Mouse (Mus musculus) induced T-regulatory cell, adult 2 months (primary cell): ENCODE measurements at regions not wholly inside any gene's neighbourhood (a gene's known extent, or its start where the extent isn't known, plus 50 kb on each side); places are given as distances from the start of the nearest gene placed in this dataset.
"Not testable (repeated sequence)": the region's sequence is repeated elsewhere in the genome, so short reads cannot be mapped to it uniquely, and the experiment has no call there.

Experiments used
- DNase-seq: peaks from one replicate; pipeline ENCODE4 v3.0.0-alpha.2; 2012; ENCODE audit warnings: low read depth

DNA sequence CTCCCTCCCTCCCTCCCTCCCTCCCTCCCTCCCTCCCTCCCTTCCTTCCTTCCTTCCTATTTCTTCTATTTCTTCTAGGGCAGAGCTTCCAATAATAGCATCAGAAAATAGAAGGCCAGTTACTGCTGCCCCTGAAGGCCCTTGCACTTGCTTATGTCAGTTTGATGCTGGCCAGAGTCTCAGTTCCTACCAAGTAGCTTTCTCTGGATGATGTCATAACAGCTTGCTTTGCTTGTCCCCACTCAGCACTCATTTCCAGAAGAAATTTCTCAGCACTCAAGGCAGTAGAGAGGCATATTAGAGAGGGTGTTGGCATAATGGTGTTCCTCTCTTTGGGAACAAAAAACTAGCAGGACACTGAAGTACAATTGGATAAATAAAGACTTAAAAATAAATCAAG, 811.6 kb upstream of the 4930444P10Rik start:
- no peak for DNase-seq

DNA sequence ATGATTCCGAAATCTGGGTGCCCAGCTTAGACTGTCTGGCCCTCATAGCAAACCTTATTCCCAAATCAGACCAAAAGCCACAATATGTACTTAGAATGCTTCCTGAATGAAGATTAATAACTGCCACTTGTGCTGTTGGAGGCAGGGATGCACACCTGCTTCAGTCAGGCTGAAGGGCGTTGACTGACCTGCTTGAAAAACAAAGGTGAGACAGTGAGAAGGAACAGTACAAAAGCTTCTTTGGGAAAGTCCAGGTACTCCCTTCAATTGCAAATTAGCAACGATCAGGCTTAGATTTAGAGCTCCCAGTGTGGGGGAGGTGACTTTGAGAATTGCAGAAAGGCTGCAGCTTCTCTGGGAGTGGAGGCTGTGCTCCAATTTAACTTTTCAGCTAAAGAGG, 775.3 kb upstream of the 4930444P10Rik start:
- not testable (repeated sequence) for DNase-seq

DNA sequence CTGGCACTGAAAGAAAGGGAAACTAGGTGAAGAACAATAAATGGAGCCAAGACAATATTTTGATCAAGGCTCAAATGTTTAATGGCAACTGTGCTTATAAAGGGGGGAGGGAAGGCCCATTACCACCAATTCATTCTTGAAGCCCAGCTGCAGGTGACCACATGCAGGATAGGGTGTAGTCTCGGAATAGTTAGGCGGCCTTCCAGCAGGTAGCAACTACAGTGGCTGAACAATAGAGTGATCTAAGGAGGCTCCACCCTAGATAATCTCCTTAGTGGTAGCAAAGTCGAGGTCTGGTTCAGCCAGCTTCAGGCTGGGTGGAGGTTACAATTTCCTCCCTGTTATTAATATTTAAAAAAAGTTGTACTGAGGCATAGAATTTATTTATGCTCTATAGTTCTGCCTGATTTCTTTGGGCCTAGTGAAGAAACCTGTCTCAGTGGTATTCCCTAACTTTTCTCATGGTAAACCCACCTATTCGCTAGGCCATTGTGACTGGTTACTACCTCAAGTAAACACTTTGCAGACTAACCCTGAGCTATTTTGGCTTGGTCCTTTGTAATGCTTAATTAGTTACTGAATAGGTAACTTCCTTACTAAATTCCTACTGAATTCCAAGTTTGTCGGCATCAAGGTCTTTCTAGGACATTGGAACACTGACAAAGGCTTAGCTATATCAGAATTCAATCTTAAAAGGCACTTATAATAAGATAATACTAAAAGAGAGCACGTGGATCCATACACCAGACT, 774.1 kb upstream of the 4930444P10Rik start:
- DNase-seq = not testable (repeated sequence)

DNA sequence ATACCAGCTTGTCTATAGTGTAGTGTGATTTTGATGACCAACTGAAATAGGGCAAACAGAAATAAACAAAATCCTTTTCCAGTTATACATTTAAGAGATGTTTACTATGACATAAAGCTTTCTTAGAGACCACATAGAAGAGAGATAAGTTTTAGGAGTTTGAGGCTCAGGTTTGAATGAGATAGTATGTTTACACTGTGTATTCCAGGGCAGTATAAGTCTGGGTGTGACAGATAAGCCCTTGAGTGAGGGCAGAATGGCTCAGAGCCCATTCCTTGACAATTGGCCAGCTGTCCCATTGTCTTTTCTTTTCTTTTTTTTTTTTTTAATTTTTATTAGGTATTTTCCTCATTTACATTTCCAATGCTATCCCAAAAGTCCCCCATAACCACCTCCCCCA, 744.0 kb upstream of the 4930444P10Rik start:
- no peak for DNase-seq

DNA sequence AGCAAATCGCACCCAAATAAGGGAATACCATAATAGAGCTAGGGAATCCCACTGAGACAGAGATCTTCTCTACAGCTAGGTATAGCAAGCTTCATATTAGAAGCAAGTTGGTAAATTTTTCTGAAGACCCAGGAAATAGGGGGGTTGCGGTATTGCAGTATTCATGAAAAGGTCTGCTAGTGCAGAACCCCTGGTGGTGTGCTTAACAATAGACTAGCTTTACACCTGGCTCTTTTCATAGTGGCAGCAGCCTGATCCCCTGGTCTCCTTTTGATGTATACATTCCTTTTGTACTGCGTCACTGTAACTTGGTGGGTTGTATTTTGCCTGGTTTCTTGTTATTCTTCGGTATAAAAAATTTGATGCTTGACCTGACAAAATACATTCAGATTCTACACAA, 731.6 kb upstream of the 4930444P10Rik start:
- DNase-seq = not testable (repeated sequence)

DNA sequence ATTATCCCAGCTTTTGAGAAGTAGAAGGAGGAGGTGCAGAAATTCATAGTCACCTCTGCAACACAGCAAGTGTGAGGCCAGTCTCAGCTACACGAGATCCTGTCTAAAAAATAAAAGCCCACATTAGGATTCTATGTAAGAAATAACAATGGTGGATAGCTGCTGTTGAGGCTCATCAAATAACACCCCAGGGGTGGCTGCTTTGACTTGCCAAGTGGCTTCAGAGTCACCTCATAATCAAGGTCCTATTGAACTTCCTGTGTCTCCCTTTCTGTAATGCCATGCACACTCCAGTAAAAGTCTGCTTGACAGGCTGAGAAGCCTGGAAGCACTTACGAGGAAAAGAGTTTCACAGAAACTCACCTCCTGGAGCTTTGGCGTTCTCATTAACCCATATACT, 730.9 kb upstream of the 4930444P10Rik start:
- no peak for DNase-seq

DNA sequence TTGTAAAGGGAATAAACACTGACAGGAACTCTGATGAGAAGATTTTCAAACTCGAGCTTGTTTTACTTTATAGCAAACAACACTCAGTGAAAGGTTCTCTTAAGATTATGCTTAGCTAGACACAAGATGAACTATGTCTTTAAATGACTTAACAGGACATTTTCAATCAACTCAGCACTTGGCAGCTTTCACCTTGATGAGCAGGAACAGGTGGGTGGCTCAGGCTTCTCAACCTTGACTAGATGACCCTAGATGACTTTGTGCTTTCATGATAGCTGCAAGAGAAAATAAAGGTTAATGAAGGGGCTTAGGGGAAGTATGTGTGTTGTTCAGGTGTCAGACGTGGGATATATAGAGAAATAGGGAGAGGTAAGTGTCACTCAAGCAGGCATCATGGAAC, 728.1 kb upstream of the 4930444P10Rik start:
- DNase-seq = no peak

DNA sequence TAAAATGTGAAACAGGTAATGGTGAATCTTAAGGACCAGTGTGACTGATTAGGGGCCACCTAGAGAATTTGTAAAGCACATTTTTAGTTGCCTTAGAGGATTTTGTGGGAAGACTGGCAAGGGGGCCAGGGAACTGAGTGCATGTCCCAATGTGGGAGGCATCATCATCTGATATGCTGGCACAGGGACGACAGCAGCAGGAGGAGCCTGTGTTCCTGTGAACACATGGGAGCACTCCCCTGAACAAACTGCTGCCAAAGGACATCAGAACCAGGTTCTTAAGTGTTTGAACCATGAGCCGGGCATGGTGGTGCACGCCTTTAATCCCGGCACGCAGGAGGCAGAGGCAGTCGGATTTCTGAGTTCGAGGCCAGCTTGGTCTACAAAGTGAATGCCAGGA, 723.4 kb upstream of the 4930444P10Rik start:
- DNase-seq = no peak

DNA sequence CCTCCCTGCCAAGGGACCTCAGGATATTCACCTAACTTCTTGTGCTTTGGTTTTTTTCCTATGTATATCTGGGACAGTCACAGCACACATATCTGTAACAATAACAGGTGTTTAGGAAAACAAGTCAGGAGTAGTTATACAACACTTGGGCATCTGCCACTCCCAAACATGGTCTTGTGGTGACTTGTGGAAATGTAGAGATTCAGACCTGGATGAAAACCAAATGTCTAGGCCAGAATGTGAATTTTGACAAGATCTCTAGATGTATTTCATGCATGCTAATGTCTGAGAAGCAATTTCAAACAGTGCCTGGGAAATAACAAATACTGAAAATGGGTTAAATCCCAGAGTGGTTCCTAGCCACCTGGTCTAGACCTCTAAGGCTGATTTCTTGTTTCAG, 722.6 kb upstream of the 4930444P10Rik start:
- DNase-seq = no peak

DNA sequence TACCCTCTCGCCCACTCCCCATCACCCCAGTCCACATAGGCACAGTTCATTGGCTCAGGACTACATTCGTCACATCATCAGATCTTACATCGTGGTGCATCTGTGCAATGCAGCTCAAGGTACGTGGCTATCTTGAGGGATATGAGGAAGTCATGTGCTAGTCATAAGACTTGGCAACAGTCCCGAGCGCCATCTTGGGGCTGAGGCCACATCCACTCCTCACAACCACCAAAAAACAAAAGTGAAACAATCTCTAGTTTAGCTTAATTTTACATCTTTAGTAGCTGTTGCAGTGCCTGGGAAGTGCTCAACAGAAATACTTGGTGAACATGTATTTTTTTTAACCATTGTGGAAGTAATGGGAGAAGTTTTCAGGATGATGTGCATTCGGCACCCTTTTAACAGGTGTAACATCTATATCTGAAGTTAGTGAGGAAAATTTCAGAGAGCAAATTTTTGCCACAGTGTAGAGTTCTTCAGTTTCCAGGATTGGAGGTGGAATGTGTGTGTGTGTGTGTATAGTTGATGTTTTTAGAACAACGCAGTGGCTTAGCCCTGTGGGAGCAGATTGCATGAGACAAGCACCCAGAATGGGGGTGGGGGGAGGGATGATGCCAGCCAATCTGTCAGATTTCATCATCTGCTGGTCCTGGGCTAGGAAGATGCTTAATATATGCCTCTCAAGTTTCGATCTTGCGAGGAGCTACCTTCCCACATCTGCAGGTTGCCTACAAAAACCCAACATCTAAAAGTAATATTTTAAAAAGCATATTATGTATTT, 716.4 kb upstream of the 4930444P10Rik start:
- no peak for DNase-seq

DNA sequence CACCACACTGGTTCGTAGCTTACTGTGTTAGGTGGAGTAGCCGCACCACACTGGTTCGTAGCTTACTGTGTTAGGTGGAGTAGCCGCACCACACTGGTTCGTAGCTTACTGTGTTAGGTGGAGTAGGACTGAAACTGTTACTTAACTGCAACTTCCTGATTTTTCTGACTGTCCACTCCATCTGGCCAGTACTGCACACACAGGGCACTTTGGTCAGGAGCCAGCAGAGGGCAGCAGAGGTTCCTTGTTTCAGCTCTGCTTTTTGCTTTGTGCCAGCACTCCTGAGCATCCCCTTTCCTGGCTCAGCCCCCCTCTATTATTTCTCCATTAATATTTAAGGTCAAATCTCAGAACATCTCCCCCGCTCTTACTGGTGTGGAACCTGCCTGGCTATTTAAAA, 705.2 kb upstream of the 4930444P10Rik start:
- DNase-seq = peak; percentile 20

DNA sequence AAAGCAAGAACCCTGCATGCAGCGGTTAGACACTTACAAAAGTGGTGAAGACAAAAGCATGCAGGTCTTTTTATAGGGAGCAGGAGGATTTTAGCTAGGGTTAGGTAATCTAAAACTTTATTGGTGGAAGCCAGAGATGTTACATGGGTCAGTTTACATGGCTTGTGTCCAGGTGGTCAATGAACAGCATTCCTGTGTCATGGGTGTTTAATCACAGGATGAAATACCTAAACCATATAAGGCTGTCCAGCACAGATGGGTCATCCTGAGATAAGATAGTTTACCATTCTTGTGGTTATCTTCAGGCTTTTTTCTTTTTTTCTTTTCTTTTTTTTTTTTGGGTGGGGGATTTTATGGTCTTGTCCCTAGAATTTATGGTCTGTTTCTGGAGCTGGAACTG, 703.3 kb upstream of the 4930444P10Rik start:
- DNase-seq = no peak

DNA sequence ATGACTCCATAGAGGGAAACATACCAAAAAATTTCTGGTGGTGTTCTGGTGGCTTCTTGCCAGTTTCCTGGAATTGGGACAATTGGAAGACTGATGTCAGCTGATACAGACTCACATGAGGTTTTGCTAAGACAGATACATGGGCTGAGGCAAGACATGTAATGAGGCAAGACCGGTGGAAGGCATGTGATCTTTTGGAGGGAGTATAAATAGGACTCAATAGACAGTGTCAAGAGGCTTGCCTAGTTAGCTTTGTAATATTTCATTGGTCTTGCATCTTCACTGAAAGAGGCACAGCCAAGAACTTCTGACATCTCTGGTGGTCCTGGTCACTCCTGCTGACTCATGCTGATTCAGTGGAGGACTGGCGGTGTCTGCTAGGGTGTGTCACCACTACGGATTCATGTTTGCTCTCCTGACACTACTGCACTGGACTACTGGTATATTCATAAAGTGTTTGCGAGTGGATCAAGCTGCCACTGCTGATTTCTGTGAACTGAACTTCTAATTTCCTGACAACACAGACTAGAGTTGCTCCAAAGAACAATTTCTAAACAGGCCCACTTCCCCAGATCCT, 697.7 kb upstream of the 4930444P10Rik start:
- no peak for DNase-seq

DNA sequence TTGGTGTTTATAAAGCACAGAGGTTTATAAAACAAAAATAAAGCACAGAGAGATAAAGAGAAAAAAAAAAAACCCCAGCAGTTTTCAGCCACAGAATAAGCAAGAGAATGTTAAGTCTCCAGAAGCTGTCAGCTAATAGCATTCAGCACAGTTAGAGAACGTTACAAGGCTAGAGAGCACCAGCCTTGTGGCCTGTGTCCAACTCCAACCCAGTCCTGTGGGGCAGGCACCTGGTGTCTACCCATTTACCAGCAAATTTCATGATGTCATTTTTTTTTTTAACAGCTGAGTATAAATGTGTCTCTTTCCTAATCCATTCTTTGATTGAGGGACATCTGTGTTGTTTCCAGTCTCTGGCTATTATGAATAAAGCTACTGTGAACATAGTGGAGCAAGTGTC, 686.7 kb upstream of the 4930444P10Rik start:
- no peak for DNase-seq

DNA sequence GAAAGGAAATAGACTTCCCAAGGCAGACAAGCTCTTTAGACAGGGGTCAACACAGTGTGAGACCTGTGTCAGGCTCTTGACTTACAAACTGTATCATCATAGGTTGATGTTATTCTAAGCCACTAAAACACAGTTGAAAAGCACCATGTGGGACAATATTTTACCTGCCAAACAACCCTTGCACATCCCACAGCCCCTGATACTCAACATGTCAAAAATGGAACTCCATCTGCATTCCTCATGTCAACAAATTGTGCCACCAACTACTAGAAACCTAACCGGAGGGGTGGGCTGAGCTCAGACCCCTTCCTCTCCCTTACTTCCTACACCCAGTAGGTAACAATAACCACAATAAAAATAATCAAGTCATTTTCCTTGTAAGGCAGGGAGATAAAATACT, 667.8 kb upstream of the 4930444P10Rik start:
- no peak for DNase-seq
